Mouse (Mus musculus): Measurements from ENCODE around the gene Yipf6.

DNA sequence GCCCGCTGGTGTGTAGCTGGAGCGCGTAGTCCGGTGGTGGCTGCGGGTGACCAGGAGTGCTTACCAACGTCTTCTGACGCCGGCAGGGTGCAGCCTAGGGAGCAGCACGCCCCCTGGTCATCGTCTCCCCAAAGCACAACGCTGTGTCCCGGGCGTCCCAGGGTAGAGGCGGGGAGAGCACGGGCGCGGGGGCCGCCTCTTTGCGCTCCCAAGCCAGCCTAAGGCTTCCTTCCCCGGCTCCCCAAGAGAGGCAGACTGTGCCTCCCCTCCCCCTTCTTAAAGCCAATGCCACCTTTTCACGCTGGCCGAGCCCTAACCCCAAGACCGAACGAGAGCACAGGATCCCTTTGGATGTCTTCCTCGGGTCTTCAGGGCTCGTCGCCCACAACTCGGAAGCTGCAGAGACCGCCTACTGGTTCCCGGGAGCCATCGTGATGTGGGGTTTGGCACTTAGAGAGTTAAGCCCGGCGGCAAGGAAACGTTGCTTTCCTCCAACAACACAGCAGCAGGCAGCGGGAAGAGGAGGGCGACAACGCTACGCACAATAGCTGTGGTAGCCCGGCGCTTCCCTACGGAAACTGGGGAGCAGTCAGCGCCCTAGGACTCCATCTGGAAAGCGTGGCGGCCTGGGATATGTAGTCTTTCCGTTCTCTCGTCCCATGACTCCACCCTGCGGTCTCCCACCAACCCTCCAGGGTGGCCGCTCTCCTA, 45.6 kb upstream of the Yipf6 start, which contains the start of gene Ophn1:
- TF ChIP-seq POLR2A (IDR thresholded peaks at IDR 0.05; ENCODE audit: control insufficient read depth, low read depth, low read length) (0 out of 2 replicates have a peak, but pooled peaks have one; percentile 28), CTCF (IDR thresholded peaks at IDR 0.05; ENCODE audit: control insufficient read depth, insufficient read depth, insufficient replicate concordance, low read depth, low read length) (no peak)

Data from testis, adult 2 months (tissue).